In genomic region chr11:22493694-22494319, GRCm38 (mm10) we compare ENCODE assay signal across 21 mouse cellular contexts. TPM values are rescaled to one million over a fixed set of nuclear protein-coding genes. Genes with fewer than 3 reads are reported as not detected.
DNase-seq lines count a peak whose midpoint lies in the region; ATAC-seq and TF ChIP-seq lines count a peak whose summit lies in the region.
"Had no signal": no experiment of that assay in that cellular context is flagged by ENCODE, and none has a peak within 500 bp of the region (broad histone marks: within the 10 kb centered on the region; RNA-seq: fewer than 3 reads in every experiment).

No protein-coding gene starts in this region.

- H3K9me3 ChIP-seq in forebrain, postnatal 0 days (ENCODE audit: low read length), result no peaks in the 10 kb centered on the region
- no peaks in the 10 kb centered on the region for H3K9me3 ChIP-seq in forebrain, embryonic 10.5 days
- no peaks in the 10 kb centered on the region for H3K9me3 ChIP-seq in lung, embryonic 14.5 days (ENCODE audit: low read depth, low read length)
- H3K9me3 ChIP-seq in midbrain, embryonic 11.5 days (ENCODE audit: control insufficient read depth, low read length), result no peaks in the 10 kb centered on the region
- H3K9me3 ChIP-seq in midbrain, embryonic 15.5 days, result no peaks in the 10 kb centered on the region
- H3K9me3 ChIP-seq: embryonic facial prominence, embryonic 15.5 days; heart, embryonic 15.5 days had no signal

- no peak for TF ChIP-seq CTCF in forebrain, postnatal 0 days (IDR thresholded peaks at IDR 0.05; ENCODE audit: low read depth)
- no peak for TF ChIP-seq CTCF in lung, embryonic 14.5 days (IDR thresholded peaks at IDR 0.05; ENCODE audit: low read depth)

- no peak overlapping the region for H3K27ac ChIP-seq in forebrain, postnatal 0 days (ENCODE audit: low read depth, low read length)
- H3K27ac ChIP-seq in forebrain, embryonic 10.5 days, result no peak overlapping the region
- H3K27ac ChIP-seq in lung, embryonic 14.5 days (ENCODE audit: low read depth), result no peak overlapping the region
- no peak overlapping the region for H3K27ac ChIP-seq in midbrain, embryonic 11.5 days (ENCODE audit: low read depth, low read length)
- H3K27ac ChIP-seq in midbrain, embryonic 15.5 days, result no peak overlapping the region
- H3K27ac ChIP-seq: embryonic facial prominence, embryonic 15.5 days; heart, adult 2 months; heart, embryonic 15.5 days had no signal

- peak; percentile 45; the same call in 1 of the 2 replicates for ATAC-seq in forebrain, postnatal 0 days
- ATAC-seq in lung, embryonic 14.5 days (ENCODE audit: insufficient read depth), result peak; percentile 72; the same call in 1 of the 2 replicates
- peak; percentile 59; the same call in 1 of the 2 replicates for ATAC-seq in midbrain, embryonic 11.5 days (ENCODE audit: low FRiP score)
- no peak for ATAC-seq in midbrain, embryonic 15.5 days (replicated peaks)
- ATAC-seq: hindbrain, embryonic 16.5 days had no signal

- H3K36me3 ChIP-seq in forebrain, postnatal 0 days (ENCODE audit: insufficient read depth), result no peaks in the 10 kb centered on the region
- H3K36me3 ChIP-seq in forebrain, embryonic 10.5 days (replicated peaks), result no peaks in the 10 kb centered on the region
- no peaks in the 10 kb centered on the region for H3K36me3 ChIP-seq in lung, embryonic 14.5 days (ENCODE audit: insufficient read depth)
- no peaks in the 10 kb centered on the region for H3K36me3 ChIP-seq in midbrain, embryonic 11.5 days (ENCODE audit: control insufficient read depth, insufficient read depth, low read length)
- H3K36me3 ChIP-seq in midbrain, embryonic 15.5 days (replicated peaks), result no peaks in the 10 kb centered on the region
- H3K36me3 ChIP-seq: embryonic facial prominence, embryonic 15.5 days; heart, embryonic 15.5 days had no signal

- no peaks in the 10 kb centered on the region for H3K27me3 ChIP-seq in forebrain, postnatal 0 days (ENCODE audit: insufficient read depth, low read length)
- H3K27me3 ChIP-seq in forebrain, embryonic 10.5 days (ENCODE audit: poor library complexity, severe bottlenecking), result no peaks in the 10 kb centered on the region
- no peaks in the 10 kb centered on the region for H3K27me3 ChIP-seq in lung, embryonic 14.5 days (ENCODE audit: insufficient read depth, low read length)
- H3K27me3 ChIP-seq in midbrain, embryonic 11.5 days (ENCODE audit: control insufficient read depth, insufficient read depth, low read length), result no peaks in the 10 kb centered on the region
- H3K27me3 ChIP-seq in midbrain, embryonic 15.5 days (replicated peaks), result no peaks in the 10 kb centered on the region
- H3K27me3 ChIP-seq: embryonic facial prominence, embryonic 15.5 days; heart, embryonic 15.5 days had no signal

- no peak overlapping the region for H3K4me2 ChIP-seq in forebrain, postnatal 0 days (ENCODE audit: low read depth)
- no peak overlapping the region for H3K4me2 ChIP-seq in lung, embryonic 14.5 days
- no peak overlapping the region for H3K4me2 ChIP-seq in midbrain, embryonic 11.5 days
- no peak overlapping the region for H3K4me2 ChIP-seq in midbrain, embryonic 15.5 days
- H3K4me2 ChIP-seq: embryonic facial prominence, embryonic 15.5 days; heart, embryonic 11.5 days; heart, embryonic 15.5 days had no signal

- no peak for DNase-seq in forebrain, postnatal 0 days
- no peak for DNase-seq in forebrain, embryonic 10.5 days (ENCODE audit: extremely low spot score, low spot score)
- peak; percentile 71 for DNase-seq in lung, embryonic 14.5 days
- DNase-seq in lung, postnatal 4 days, result no peak
- DNase-seq in midbrain, embryonic 11.5 days (ENCODE audit: low spot score, missing footprints), result peak; percentile 82
- no peak for DNase-seq in frontal cortex, adult 2 months (ENCODE audit: extremely low spot score in 1 of 2, low spot score in 1 of 2)
- DNase-seq: adrenal gland, adult 2 months; adrenal gland, postnatal 25 days; cerebellum, adult 11 months; cerebellum, adult 8-10 months; cerebellum, postnatal 14 days; embryo, embryonic 11 days; gastrocnemius, postnatal 14 days; heart, adult 2 months; heart, postnatal 14 days had no signal

- no peaks in the 10 kb centered on the region for H3K4me1 ChIP-seq in forebrain, postnatal 0 days (ENCODE audit: insufficient read depth)
- H3K4me1 ChIP-seq in forebrain, embryonic 10.5 days, result no peaks in the 10 kb centered on the region
- H3K4me1 ChIP-seq in lung, embryonic 14.5 days (ENCODE audit: insufficient read depth), result no peaks in the 10 kb centered on the region
- no peaks in the 10 kb centered on the region for H3K4me1 ChIP-seq in midbrain, embryonic 11.5 days (ENCODE audit: control insufficient read depth, insufficient read depth, low read length)
- no peaks in the 10 kb centered on the region for H3K4me1 ChIP-seq in midbrain, embryonic 15.5 days
- H3K4me1 ChIP-seq: embryonic facial prominence, embryonic 15.5 days; heart, embryonic 15.5 days had no signal

- no peak overlapping the region for H3K9ac ChIP-seq in forebrain, postnatal 0 days
- no peak overlapping the region for H3K9ac ChIP-seq in lung, embryonic 14.5 days
- H3K9ac ChIP-seq in midbrain, embryonic 11.5 days (ENCODE audit: low read length), result no peak overlapping the region
- H3K9ac ChIP-seq in midbrain, embryonic 15.5 days, result no peak overlapping the region
- H3K9ac ChIP-seq: embryonic facial prominence, embryonic 15.5 days; heart, embryonic 15.5 days had no signal

- 55% methylated on average over 2 of the region's 2 CpGs for whole genome bisulfite sequencing in forebrain, postnatal 0 days
- 88% methylated on average over 2 of the region's 2 CpGs for WGBS in forebrain, embryonic 10.5 days
- WGBS in lung, embryonic 14.5 days, result 38% methylated on average over 2 of the region's 2 CpGs
- 79% methylated on average over 2 of the region's 2 CpGs for WGBS in midbrain, embryonic 11.5 days
- 64% methylated on average over 2 of the region's 2 CpGs for WGBS in midbrain, embryonic 15.5 days

- H3K4me3 ChIP-seq in forebrain, postnatal 0 days (ENCODE audit: low read depth, low read length), result no peak overlapping the region
- no peak overlapping the region for H3K4me3 ChIP-seq in forebrain, embryonic 10.5 days
- no peak overlapping the region for H3K4me3 ChIP-seq in lung, embryonic 14.5 days (ENCODE audit: low read depth, low read length)
- no peak overlapping the region for H3K4me3 ChIP-seq in midbrain, embryonic 11.5 days (ENCODE audit: low read depth, low read length)
- H3K4me3 ChIP-seq in midbrain, embryonic 15.5 days, result no peak overlapping the region
- H3K4me3 ChIP-seq: embryonic facial prominence, embryonic 15.5 days; erythroblast, embryonic 14.5 days; heart, adult 2 months; heart, embryonic 15.5 days had no signal

RNA-seq across cellular contexts. Expression of gene Tmem17, which starts 18.1 kb away (rescaled TPM):
- 23.3 and 25.2 TPM in 2 replicates for total RNA-seq in forebrain, postnatal 0 days (2014; rRNA removed)
- 19.4 and 21.3 TPM in 2 replicates for polyA plus RNA-seq in forebrain, postnatal 0 days (2015; fragmentation: Nextera tagmentation; extraction: Ambion mirVana)
- polyA plus RNA-seq in forebrain, embryonic 10.5 days (2016; fragmentation: Nextera tagmentation; extraction: Ambion mirVana), result 13.2 and 14.1 TPM in 2 replicates
- 16.0 and 17.9 TPM in 2 replicates for polyA plus RNA-seq in lung, embryonic 14.5 days (2014; fragmentation: Nextera tagmentation; extraction: Ambion mirVana)
- polyA plus RNA-seq in midbrain, embryonic 11.5 days (2014; fragmentation: Nextera tagmentation; extraction: Ambion mirVana), result 15.8 and 16.7 TPM in 2 replicates
- polyA plus RNA-seq in midbrain, embryonic 15.5 days (2015; fragmentation: Nextera tagmentation; extraction: Ambion mirVana), result 24.3 and 24.7 TPM in 2 replicates
- 8.6 and 10.2 TPM in 2 replicates for polyA plus RNA-seq in frontal cortex, adult 2 months (2012; rRNA removed)
- polyA plus RNA-seq: erythroblast, embryonic 14.5 days had no signal

Comparison
In these comparisons a context has a peak if more than half of its experiments do, and no peak if none do; other contexts are left out.
1. DNase-seq: peak in lung, embryonic 14.5 days (single experiment) and midbrain, embryonic 11.5 days (single experiment); none in forebrain, postnatal 0 days (single experiment), forebrain, embryonic 10.5 days (single experiment), lung, postnatal 4 days (0 of 2) and frontal cortex, adult 2 months (0 of 2).